Mouse (Mus musculus) adrenal gland (tissue): ENCODE data around the gene Il13.

ENCODE experiments used
- intact Hi-C: fragments of 180-260 bp; cut with DNase I; formaldehyde crosslinking; loops from one replicate; pipeline ENCODE4 v1.15.1; 2025

Il13 gene

GRCm38 (mm10) chr11:53632122-53632733 lies 2.3 kb downstream of the Il13 start:
- intact Hi-C loops: no loop called here

- intact Hi-C loops: loop anchor here (2.0 to 5.0 kb wide), 2 partner anchors 41 to 161 kb away; no protein-coding TSS in a partner anchor
These were observed 6.6 kb downstream of the Il13 start for GRCm38 (mm10) chr11:53627859-53628258.

GRCm38 (mm10) chr11:53626802-53627373 lies 7.6 kb downstream of the Il13 start:
- intact Hi-C loops: loop anchor here (5.0 kb wide), 1 partner anchor 40 kb away; no protein-coding TSS in a partner anchor

GRCm38 (mm10) chr11:53624124-53624523 lies 10.4 kb downstream of the Il13 start:
- intact Hi-C loops: loop anchor here (5.0 kb wide), 1 partner anchor 87 kb away; no protein-coding TSS in a partner anchor

- intact Hi-C loops: loop anchor here (5.0 kb wide), 1 partner anchor 86 kb away; no protein-coding TSS in a partner anchor
These were observed 10.9 kb downstream of the Il13 start for GRCm38 (mm10) chr11:53623573-53623972.

- intact Hi-C loops: loop anchor here (5.0 kb wide), 1 partner anchor 85 kb away; no protein-coding TSS in a partner anchor
These were observed 12.1 kb downstream of the Il13 start for GRCm38 (mm10) chr11:53622440-53622806.

- intact Hi-C loops: loop anchor here (5.0 kb wide), 1 partner anchor 85 kb away; no protein-coding TSS in a partner anchor
These were observed 12.7 kb downstream of the Il13 start for GRCm38 (mm10) chr11:53621582-53622439.

- intact Hi-C loops: loop anchor here (5.0 kb wide), 1 partner anchor 83 kb away; no protein-coding TSS in a partner anchor
These were observed 14.4 kb downstream of the Il13 start for GRCm38 (mm10) chr11:53620094-53620493.

- intact Hi-C loops: no loop called here
These were observed 15.1 kb downstream of the Il13 start for GRCm38 (mm10) chr11:53619428-53619827.

GRCm38 (mm10) chr11:53618619-53619198 lies 15.8 kb downstream of the Il13 start, which contains the start of gene Il4:
TSS of gene Il4 (minus strand) at chr11:53618669.
- intact Hi-C loops: no loop called here

GRCm38 (mm10) chr11:53617562-53618109 lies 16.9 kb downstream of the Il13 start:
- intact Hi-C loops: no loop called here

- intact Hi-C loops: no loop called here
These were observed 17.5 kb downstream of the Il13 start for GRCm38 (mm10) chr11:53616748-53617558.

GRCm38 (mm10) chr11:53615575-53615974 lies 18.9 kb downstream of the Il13 start:
- intact Hi-C loops: no loop called here

- intact Hi-C loops: no loop called here
These were observed 19.3 kb downstream of the Il13 start for GRCm38 (mm10) chr11:53615172-53615571.

- intact Hi-C loops: no loop called here
These were observed 24.8 kb downstream of the Il13 start for GRCm38 (mm10) chr11:53609672-53610071.

- intact Hi-C loops: no loop called here
These were observed 25.3 kb downstream of the Il13 start for GRCm38 (mm10) chr11:53609231-53609630.

GRCm38 (mm10) chr11:53605609-53606008 lies 28.9 kb downstream of the Il13 start:
- intact Hi-C loops: no loop called here

- intact Hi-C loops: no loop called here
These were observed 29.5 kb downstream of the Il13 start for GRCm38 (mm10) chr11:53604983-53605382.

GRCm38 (mm10) chr11:53591116-53591515 lies 43.4 kb downstream of the Il13 start:
- intact Hi-C loops: no loop called here

- intact Hi-C loops: loop anchor here (1.0 kb wide), 1 partner anchor 12 kb away; no protein-coding TSS in a partner anchor
These were observed 44.1 kb downstream of the Il13 start for GRCm38 (mm10) chr11:53590368-53590768.
